Mouse (Mus musculus): Measurements from ENCODE around the gene Cir1.

The Cir1 gene

DNA sequence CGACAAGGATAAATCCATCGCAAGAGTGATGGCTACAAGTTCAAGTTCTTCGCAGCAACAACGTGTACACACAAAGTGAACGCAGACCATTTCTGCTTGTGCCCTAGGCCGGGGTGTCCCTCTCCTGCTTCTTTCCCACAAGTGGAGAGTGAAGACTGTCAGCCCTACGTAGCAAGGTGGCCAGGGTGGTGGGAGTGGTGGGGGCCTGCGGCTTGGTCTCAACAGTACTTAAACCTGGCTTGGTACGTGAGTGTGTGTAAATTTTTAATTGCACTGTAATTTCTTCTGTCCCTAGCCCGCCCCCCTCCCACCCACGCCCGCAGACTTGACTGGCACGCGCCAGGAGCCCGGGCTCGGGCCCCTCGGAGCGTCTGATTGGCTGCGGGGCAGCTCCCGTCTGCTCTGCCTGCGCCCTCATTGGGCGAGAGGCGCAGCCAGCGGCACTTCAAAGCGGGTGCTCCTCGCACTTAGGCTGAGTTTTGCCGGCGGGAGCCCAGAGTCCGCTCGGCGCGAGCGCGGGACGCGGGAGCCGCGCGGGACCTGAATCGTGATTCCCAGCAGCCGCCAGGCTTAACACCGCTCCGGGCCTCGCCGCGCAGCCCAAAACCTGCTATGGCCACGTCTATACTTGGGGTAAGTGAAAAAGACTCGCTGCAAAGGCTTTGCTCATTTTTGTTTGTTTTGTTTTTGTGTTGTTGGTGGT is 40.9 kb downstream of the Cir1 start, which contains the start of gene Sp9:
Sp9 (plus strand) TSS at position 467 of the 703 bp plus-strand sequence.
- peak; percentile 56 for DNase-seq

- DNase-seq = peak; percentile 48
Measured at GRCm38 (mm10) chr2:73270593-73271458, 41.7 kb downstream of the Cir1 start.

DNA sequence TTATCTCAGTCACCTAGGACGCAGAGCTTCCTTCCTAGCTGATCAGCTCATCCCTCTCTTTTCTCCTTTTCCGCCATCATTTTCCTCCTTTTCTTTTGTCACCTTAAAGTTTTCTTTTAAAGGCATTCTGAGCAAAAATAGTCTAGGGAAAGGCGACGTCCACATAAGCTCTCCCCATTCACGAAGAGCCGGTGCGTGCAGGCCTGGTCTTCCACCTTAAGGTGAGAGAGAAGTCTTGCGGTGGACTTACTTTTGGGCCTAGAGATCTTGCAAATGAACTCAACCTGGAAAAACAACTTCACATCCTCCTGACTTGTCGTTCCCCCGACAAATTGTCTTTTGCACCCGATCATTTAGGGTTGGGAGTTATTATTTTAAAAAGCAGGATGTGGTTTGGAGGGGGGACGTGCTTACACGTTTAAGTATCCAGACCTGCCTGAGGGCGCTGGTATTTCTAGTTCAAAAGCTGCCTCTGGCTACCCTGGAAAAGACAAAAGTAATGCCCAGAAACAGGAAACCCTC is 42.4 kb downstream of the Cir1 start:
- no peak for DNase-seq

DNA sequence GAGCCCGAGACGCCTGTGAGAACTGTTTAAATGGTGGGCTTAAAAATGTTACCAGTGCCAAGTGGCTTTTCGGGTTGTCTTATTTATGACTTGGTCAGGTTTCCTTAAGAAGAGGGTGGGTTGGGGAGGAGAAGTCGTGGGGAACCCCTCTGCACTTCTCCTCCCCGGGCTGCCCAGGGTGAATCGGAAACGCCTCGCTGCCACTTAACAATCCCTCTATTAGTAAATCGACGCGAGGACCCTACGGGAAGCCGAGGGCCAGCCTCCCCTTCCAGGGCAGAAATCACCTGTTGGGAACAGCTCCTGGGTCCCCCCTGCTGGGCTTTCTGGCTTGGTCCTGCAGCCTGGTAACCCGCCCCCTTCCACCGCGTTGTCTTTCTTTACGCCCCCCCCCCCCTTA is 42.8 kb downstream of the Cir1 start:
- no peak for DNase-seq

DNA sequence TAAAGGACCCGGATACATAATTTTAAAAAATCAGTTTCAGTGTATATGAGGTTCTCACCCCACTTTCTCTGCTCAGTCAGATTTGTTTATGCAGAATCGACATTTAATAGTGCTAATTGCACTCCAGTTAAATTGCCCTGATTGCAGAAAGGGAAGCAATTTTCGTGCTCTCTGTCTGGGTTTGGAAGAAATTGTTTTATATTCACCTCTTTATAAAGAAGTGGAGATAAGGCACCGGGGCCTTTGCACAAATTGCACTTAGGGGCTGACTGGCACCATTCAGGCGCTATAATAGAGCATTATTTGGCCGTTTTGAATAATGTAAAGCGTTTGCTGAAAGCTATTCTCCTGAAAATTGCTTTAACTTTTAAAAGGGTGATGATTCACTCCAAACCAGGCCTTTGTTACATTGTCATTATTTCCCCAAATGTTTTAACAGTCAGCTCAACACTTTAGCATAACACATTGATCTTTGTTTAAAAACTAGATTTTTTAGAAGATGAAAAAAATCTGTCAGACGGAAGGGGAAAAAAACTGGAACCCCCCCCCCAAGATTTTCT is 43.6 kb downstream of the Cir1 start:
- no peak for DNase-seq

DNA sequence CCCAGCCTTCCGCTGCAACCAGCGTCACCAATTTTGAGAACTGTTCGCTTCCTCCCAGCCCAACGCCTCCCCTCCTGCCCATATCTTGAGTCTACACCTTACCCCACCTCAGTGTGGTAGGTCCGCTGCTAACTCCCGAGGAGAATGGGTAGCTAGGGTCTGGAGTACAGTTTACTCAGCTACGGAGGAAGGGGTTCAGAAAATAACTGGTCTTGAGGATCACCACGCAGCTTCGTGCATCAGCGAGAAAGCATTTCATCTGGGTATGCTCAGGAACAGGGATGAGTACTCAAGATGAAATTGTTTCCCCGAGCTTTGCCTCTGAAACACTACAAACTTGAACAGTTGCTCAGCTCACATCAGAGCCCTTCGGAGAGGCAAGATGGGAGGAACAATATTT is 44.2 kb downstream of the Cir1 start:
- DNase-seq = no peak

DNA sequence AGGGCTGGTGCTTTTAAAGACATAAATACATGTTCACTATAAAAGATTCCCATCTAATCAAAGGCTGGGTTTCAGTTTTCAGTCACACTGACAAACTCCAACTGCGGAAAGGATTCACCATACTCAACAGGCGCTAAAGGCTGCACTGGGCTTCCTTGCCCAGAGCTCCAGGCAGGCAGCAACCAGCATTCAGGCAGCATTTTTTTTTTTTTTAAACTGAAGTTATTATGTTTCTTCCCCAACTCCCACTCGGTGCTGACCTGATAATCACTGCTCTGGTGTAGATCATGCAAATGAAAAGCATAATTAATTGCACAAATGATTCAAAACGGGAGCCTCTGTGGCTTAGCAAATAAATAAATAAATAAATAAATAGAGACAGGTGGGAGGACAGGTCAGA is 44.7 kb downstream of the Cir1 start:
- no peak for DNase-seq

- no peak for DNase-seq
Measured at GRCm38 (mm10) chr2:73267231-73267630, 45.3 kb downstream of the Cir1 start.

DNA sequence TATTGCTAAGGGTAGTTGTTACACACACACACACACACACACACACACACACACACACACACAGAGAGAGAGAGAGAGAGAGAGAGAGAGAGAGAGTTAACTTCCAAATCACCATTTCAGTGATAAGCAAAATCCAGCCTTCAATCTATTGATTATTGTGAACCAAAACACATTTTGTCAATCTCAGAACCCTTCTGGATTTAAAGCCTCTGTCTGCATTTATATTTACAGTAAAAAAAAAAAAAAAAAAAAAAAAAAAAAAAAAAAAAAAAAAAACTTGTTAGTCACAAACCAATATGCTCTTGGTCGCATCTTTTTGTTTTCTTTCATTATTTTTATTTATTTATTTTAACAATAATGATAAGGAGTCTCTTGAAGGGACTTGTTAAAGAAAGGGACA is 45.9 kb downstream of the Cir1 start:
- DNase-seq = no peak

GRCm38 (mm10) chr2:73266011-73266410 is 46.5 kb downstream of the Cir1 start:
- no peak for DNase-seq

- DNase-seq = no peak
Measured at GRCm38 (mm10) chr2:73264611-73265195, 47.8 kb downstream of the Cir1 start.

- no peak for DNase-seq
Measured at GRCm38 (mm10) chr2:73263794-73264610, 48.5 kb downstream of the Cir1 start.

DNA sequence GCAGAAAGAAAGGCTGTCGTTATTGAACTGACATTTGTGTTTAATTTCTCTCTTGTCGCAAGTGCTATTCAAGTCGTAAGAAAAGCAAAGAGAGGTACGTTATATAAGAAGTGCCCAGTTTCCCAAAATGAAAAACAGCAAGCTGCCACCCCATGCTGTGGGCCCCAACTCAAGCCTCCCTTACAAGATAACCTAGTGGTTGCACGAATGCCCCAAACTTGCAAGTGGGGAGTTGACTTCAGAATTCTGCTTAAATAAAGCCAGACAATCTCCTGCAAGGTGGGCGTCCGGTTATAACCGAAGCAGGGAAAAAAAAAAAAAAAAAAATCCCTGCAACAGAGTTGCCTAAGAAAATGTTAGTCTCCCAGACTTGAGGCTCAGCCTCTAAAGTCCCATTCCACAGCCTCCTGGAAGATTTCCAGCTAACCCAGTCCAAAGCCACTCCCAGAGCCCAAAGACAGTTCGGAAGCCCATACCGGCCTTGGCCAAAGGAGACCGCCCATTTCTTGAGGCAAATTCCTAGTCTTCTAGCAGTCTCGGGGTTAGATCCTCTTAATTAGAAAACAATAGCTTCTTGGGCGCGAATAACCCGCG is 49.2 kb downstream of the Cir1 start:
- no peak for DNase-seq

- DNase-seq = no peak
Measured at GRCm38 (mm10) chr2:73248701-73249100, 63.8 kb downstream of the Cir1 start.

- DNase-seq = no peak
Measured at GRCm38 (mm10) chr2:73241299-73241698, 71.2 kb downstream of the Cir1 start.
